Mouse (Mus musculus) midbrain, embryonic 12.5 days (tissue): ENCODE measurements around the gene Cadm4. TPM values are rescaled to one million over a fixed set of nuclear protein-coding genes. Genes with fewer than 3 reads are reported as not detected.
"Not testable (repeated sequence)": the region's sequence is repeated elsewhere in the genome, so short reads cannot be mapped to it uniquely, and the experiment has no call there.

Experiments
- ATAC-seq: fragments of 200-750 bp; cut with Nextera tagmentation; 2 replicates; pipeline ENCODE4 v1.8.0; 2017; ENCODE audit warnings: low read depth, moderate TSS enrichment, moderate library complexity; ENCODE audit not compliant: low FRiP score
- H3K27ac ChIP-seq: fragments of 300-500 bp; sonication (generic); replicated peaks from 2 replicates; pipeline ENCODE4 v1.5.1; 2016; ENCODE audit warnings: mild to moderate bottlenecking
- H3K27me3 ChIP-seq: fragments of 300-500 bp; sonication (generic); 2 replicates; pipeline ENCODE4 v1.6.1; 2016; ENCODE audit warnings: mild to moderate bottlenecking
- H3K36me3 ChIP-seq: fragments of 300-500 bp; sonication (generic); 2 replicates; pipeline ENCODE4 v1.6.1; 2016
- H3K4me1 ChIP-seq: fragments of 300-500 bp; sonication (generic); 2 replicates; pipeline ENCODE4 v1.6.1; 2016
- H3K4me2 ChIP-seq: fragments of 300-500 bp; sonication (generic); replicated peaks from 2 replicates; pipeline ENCODE4 v1.6.1; 2016; ENCODE audit warnings: mild to moderate bottlenecking, moderate library complexity
- H3K4me3 ChIP-seq: fragments of 300-500 bp; sonication (generic); 2 replicates; pipeline ENCODE4 v1.5.1; 2016; ENCODE audit warnings: mild to moderate bottlenecking
- H3K9ac ChIP-seq: fragments of 300-500 bp; sonication (generic); replicated peaks from 2 replicates; pipeline ENCODE4 v1.6.1; 2016; ENCODE audit warnings: mild to moderate bottlenecking, moderate library complexity
- H3K9me3 ChIP-seq: fragments of 300-500 bp; sonication (generic); 2 replicates; pipeline ENCODE4 v1.6.1; 2016; ENCODE audit warnings: mild to moderate bottlenecking
- WGBS: fragments of 180-500 bp; shearing (Covaris S2); methylation state at CpG from one replicate; pipeline ENCODE4 v1.1.7; 2016; 5-methylcytosine and 5-hydroxymethylcytosine counted together
- polyA plus RNA-seq: library from polyadenylated mRNA; unstranded; fragments of >200 nt; fragmentation: Nextera tagmentation; extraction: Ambion mirVana; gene quantifications from 2 replicates; pipeline ENCODE4 v1.2.1, GENCODE M21; 2016

The Cadm4 gene
- polyA plus RNA-seq, 1 experiment from 2014 or later = 43.6 TPM

- peak overlapping the region; percentile 79 for H3K27ac ChIP-seq
- H3K9ac ChIP-seq = peak overlapping the region; percentile 95
- WGBS = 2% methylated on average over 24 of the region's 38 CpGs
- H3K4me2 ChIP-seq = peak overlapping the region; percentile 92
- H3K27me3 ChIP-seq = peaks cover 36% of the 10 kb centered on the region
- no peaks in the 10 kb centered on the region for H3K36me3 ChIP-seq
- H3K4me1 ChIP-seq = peaks cover 69% of the 10 kb centered on the region
- H3K4me3 ChIP-seq = peak overlapping the region; percentile 89
- H3K9me3 ChIP-seq = no peaks in the 10 kb centered on the region
- ATAC-seq = peak; percentile 58
Observed at GRCm38 (mm10) chr7:24482208-24483020, 591 bp downstream of the Cadm4 start.

- not testable (repeated sequence) for H3K9me3 ChIP-seq, H3K36me3 ChIP-seq, H3K27ac ChIP-seq, ATAC-seq
- Histone ChIP-seq H3K27me3 (peaks cover 34% of the 10 kb centered on the region), H3K4me1 (peaks cover 75% of the 10 kb centered on the region), H3K4me3 (peak overlapping the region; percentile 89), H3K4me2 (peak overlapping the region; percentile 92), H3K9ac (peak overlapping the region; percentile 95)
- WGBS = 55% methylated on average over 6 of the region's 6 CpGs
Observed at GRCm38 (mm10) chr7:24483291-24483690, 1.5 kb downstream of the Cadm4 start.

- Histone ChIP-seq H3K4me3 (no peak overlapping the region), H3K36me3 (peaks cover 13% of the 10 kb centered on the region; the same call in 1 of the 2 replicates), H3K27me3 (peaks cover 12% of the 10 kb centered on the region), H3K9ac (peak overlapping the region; percentile 55; the same call in 1 of the 2 replicates), H3K27ac (0 out of 2 replicates have a peak overlapping the region, but pooled peaks have one; percentile 77), H3K4me2 (peak overlapping the region; percentile 49), H3K9me3 (no peaks in the 10 kb centered on the region), H3K4me1 (peaks cover 63% of the 10 kb centered on the region)
- WGBS = 78% methylated on average over 9 of the region's 9 CpGs
- ATAC-seq = no peak
Observed at GRCm38 (mm10) chr7:24485481-24485880, 3.7 kb downstream of the Cadm4 start.

GRCm38 (mm10) chr7:24486654-24487130 lies 4.9 kb downstream of the Cadm4 start:
- H3K27ac ChIP-seq = peak overlapping the region; percentile 77
- H3K9ac ChIP-seq = peak overlapping the region; percentile 55
- H3K4me1 ChIP-seq = peaks cover 53% of the 10 kb centered on the region
- peaks cover 17% of the 10 kb centered on the region for H3K36me3 ChIP-seq
- H3K9me3 ChIP-seq = no peaks in the 10 kb centered on the region
- peak; percentile 71 for ATAC-seq
- peak overlapping the region; percentile 20 for H3K4me3 ChIP-seq
- H3K4me2 ChIP-seq = peak overlapping the region; percentile 49
- WGBS = 45% methylated on average over 9 of the region's 9 CpGs
- no peaks in the 10 kb centered on the region for H3K27me3 ChIP-seq

- peak overlapping the region; percentile 55; the same call in 1 of the 2 replicates for H3K9ac ChIP-seq
- H3K36me3 ChIP-seq = peaks cover 24% of the 10 kb centered on the region
- 24% methylated on average over 3 of the region's 3 CpGs for WGBS
- H3K4me1 ChIP-seq = peaks cover 53% of the 10 kb centered on the region
- peak overlapping the region; percentile 20; the same call in 1 of the 2 replicates for H3K4me3 ChIP-seq
- no peaks in the 10 kb centered on the region for H3K27me3 ChIP-seq
- peak overlapping the region; percentile 77 for H3K27ac ChIP-seq
- H3K4me2 ChIP-seq = peak overlapping the region; percentile 49
- peak; percentile 17; the same call in 1 of the 2 replicates for ATAC-seq
- no peaks in the 10 kb centered on the region for H3K9me3 ChIP-seq
Observed at GRCm38 (mm10) chr7:24487403-24487802, 5.6 kb downstream of the Cadm4 start.

- Histone ChIP-seq H3K4me3 (no peak overlapping the region), H3K36me3 (peaks cover 31% of the 10 kb centered on the region), H3K4me1 (peaks cover 48% of the 10 kb centered on the region), H3K9me3 (no peaks in the 10 kb centered on the region), H3K9ac (no peak overlapping the region), H3K27me3 (no peaks in the 10 kb centered on the region), H3K27ac (no peak overlapping the region), H3K4me2 (no peak overlapping the region)
- ATAC-seq = no peak
- 88% methylated on average over 8 of the region's 8 CpGs for WGBS
Observed at GRCm38 (mm10) chr7:24488303-24488702, 6.5 kb downstream of the Cadm4 start.

- H3K36me3 ChIP-seq = peaks cover 43% of the 10 kb centered on the region
- peaks cover 42% of the 10 kb centered on the region for H3K27me3 ChIP-seq
- 0 out of 2 replicates have a peak, but pooled peaks have one; percentile 27 for ATAC-seq
- no peak overlapping the region for H3K27ac ChIP-seq
- no peak overlapping the region for H3K9ac ChIP-seq
- H3K4me3 ChIP-seq = no peak overlapping the region
- WGBS = 19% methylated on average over 43 of the region's 43 CpGs
- H3K4me1 ChIP-seq = peaks cover 30% of the 10 kb centered on the region
- H3K9me3 ChIP-seq = peaks cover 3% of the 10 kb centered on the region; the same call in 1 of the 2 replicates
- H3K4me2 ChIP-seq = peak overlapping the region; percentile 29
Observed at GRCm38 (mm10) chr7:24499856-24500577, 18.2 kb downstream of the Cadm4 start.

- no peak overlapping the region for H3K9ac ChIP-seq
- no peak overlapping the region for H3K4me2 ChIP-seq
- peaks cover 39% of the 10 kb centered on the region for H3K4me1 ChIP-seq
- 32% methylated on average over 7 of the region's 7 CpGs for WGBS
- no peak overlapping the region for H3K4me3 ChIP-seq
- H3K36me3 ChIP-seq = peaks cover 42% of the 10 kb centered on the region
- H3K9me3 ChIP-seq = peaks cover 3% of the 10 kb centered on the region; the same call in 1 of the 2 replicates
- no peak overlapping the region for H3K27ac ChIP-seq
- peaks cover 42% of the 10 kb centered on the region for H3K27me3 ChIP-seq
- no peak for ATAC-seq
Observed at GRCm38 (mm10) chr7:24500929-24501328, 19.1 kb downstream of the Cadm4 start.

- H3K9me3 ChIP-seq = peaks cover 3% of the 10 kb centered on the region; the same call in 1 of the 2 replicates
- no peak overlapping the region for H3K4me2 ChIP-seq
- peaks cover 42% of the 10 kb centered on the region for H3K36me3 ChIP-seq
- peaks cover 45% of the 10 kb centered on the region for H3K4me1 ChIP-seq
- no peak for ATAC-seq
- no peak overlapping the region for H3K27ac ChIP-seq
- peaks cover 42% of the 10 kb centered on the region for H3K27me3 ChIP-seq
- H3K9ac ChIP-seq = no peak overlapping the region
- no peak overlapping the region for H3K4me3 ChIP-seq
- 51% methylated on average over 21 of the region's 21 CpGs for WGBS
Observed at GRCm38 (mm10) chr7:24501492-24501891, 19.7 kb downstream of the Cadm4 start.

- Histone ChIP-seq H3K9me3 (peaks cover 3% of the 10 kb centered on the region; the same call in 1 of the 2 replicates), H3K36me3 (peaks cover 42% of the 10 kb centered on the region), H3K27me3 (peaks cover 28% of the 10 kb centered on the region), H3K4me1 (peaks cover 51% of the 10 kb centered on the region), H3K4me2 (peak overlapping the region; percentile 9; the same call in 1 of the 2 replicates), H3K27ac (no peak overlapping the region), H3K9ac (no peak overlapping the region), H3K4me3 (no peak overlapping the region)
- 27% methylated on average over 10 of the region's 10 CpGs for WGBS
- no peak for ATAC-seq
Observed at GRCm38 (mm10) chr7:24504004-24504403, 22.2 kb downstream of the Cadm4 start.

- WGBS = 11% methylated on average over 4 of the region's 4 CpGs
- H3K27ac ChIP-seq = peak overlapping the region; percentile 100; the same call in 1 of the 2 replicates
- peaks cover 46% of the 10 kb centered on the region for H3K4me1 ChIP-seq
Observed at GRCm38 (mm10) chr7:24504868-24505267, 23.0 kb downstream of the Cadm4 start.

More at GRCm38 (mm10) chr7:24504868-24505267, 23.0 kb downstream of the Cadm4 start:
- H3K4me2 ChIP-seq = no peak overlapping the region
- H3K4me3 ChIP-seq = no peak overlapping the region
- H3K9ac ChIP-seq = 0 out of 2 replicates have a peak overlapping the region, but pooled peaks have one; percentile 84
- H3K36me3 ChIP-seq = peaks cover 36% of the 10 kb centered on the region
- H3K27me3 ChIP-seq = peaks cover 20% of the 10 kb centered on the region
- no peak for ATAC-seq
- peaks cover 3% of the 10 kb centered on the region; the same call in 1 of the 2 replicates for H3K9me3 ChIP-seq
